Mouse (Mus musculus) subcutaneous adipose tissue, adult 2 months (tissue): ENCODE data around the gene 4921536K21Rik. TPM values are rescaled to one million over a fixed set of nuclear protein-coding genes. Genes with fewer than 3 reads are reported as not detected.

Experiments used
- polyA plus RNA-seq: library from polyadenylated mRNA; depleted of rRNA; stranded (reverse); fragments of >200 nt; gene quantifications from 2 replicates; pipeline ENCODE4 v1.2.3, GENCODE M21; 2012; ENCODE audit warnings: low replicate concordance; rRNA removed

4921536K21Rik gene
- polyA plus RNA-seq, result 0.76 and 0.80 TPM in 2 replicates

DNA sequence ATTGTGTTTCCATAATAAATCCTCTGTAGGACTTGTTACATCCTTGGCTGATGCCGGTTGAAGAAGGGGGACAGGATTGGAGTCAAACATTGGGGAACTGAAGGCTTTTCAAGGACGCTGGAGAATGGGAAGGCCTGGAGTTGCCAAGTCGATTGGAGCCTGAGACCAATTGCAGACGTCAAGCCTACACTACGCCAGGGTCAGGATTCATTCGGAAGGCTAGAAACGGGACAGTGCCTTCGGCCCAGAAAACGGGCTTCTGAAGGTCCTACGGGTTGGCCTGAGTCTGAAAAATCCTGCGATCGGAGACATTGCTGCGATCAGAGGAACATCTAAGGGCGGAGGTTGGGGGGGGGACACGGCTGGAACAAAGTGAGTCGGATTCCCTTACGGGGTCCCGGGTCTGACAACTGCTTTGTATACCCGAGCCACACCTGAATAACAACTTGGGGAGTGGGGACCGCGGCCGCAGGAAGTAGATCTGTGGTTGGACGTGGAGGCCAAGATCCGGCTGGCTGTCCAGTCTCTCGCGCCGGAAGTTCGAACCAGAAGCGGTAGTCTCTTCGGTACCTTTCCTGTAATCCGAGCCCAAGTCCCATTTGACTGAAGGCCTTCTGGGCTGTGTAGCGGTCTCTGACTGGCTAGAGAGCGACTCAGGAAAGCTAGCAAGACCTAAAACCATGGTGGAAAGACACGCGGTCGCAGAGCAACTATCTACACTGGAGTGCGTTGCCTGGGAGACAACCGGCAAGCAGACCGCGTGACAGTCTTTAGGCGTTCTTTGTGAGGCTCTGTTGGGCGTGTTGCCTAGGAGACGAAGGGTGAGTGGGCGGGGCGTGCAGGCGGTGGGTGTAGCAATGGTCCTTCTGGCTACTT lies at the start of gene 4921536K21Rik, which contains the start of gene Dusp18:
Gene 4921536K21Rik (minus strand): TSS at position 693 of the 876 bp plus-strand sequence.
Gene Dusp18 (plus strand): TSS at position 835 of the 876 bp plus-strand sequence.

DNA sequence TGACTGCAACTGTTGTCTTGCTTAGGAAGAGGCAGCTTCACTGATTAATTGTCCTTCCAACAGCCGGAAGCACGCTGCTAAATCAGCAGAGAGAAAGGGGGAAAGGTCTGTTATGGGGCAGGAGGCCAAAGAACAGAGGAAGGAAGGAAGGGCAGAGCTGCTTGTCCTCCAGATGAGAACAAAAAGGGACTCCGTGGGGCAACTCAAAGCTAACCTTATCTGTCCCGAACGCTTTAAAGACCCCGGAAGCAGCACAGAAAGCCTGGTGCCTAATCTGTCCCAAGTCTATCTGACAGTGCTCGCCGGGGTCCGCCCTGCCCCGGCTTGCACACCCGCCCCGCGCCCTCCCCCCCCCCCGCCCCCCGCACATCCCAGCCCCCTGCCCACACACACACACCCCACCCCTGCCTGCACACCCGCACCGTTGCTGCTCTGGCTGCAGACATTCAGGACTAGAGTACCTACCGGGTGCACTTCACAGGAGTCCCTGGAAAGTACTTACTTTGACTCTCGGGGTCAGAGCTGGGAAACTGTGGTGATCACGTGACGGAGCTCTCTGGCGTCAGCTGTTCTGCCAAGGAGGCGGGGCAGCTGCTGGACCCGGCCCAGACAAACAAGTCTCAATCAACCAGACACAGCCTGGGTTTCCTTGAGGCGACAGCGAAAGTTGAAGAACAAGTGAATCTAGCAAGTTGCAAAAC lies 36.8 kb upstream of the 4921536K21Rik start, which contains the start of gene Tcn2:
Gene Tcn2 (minus strand): TSS at position 649 of the 701 bp plus-strand sequence.

DNA sequence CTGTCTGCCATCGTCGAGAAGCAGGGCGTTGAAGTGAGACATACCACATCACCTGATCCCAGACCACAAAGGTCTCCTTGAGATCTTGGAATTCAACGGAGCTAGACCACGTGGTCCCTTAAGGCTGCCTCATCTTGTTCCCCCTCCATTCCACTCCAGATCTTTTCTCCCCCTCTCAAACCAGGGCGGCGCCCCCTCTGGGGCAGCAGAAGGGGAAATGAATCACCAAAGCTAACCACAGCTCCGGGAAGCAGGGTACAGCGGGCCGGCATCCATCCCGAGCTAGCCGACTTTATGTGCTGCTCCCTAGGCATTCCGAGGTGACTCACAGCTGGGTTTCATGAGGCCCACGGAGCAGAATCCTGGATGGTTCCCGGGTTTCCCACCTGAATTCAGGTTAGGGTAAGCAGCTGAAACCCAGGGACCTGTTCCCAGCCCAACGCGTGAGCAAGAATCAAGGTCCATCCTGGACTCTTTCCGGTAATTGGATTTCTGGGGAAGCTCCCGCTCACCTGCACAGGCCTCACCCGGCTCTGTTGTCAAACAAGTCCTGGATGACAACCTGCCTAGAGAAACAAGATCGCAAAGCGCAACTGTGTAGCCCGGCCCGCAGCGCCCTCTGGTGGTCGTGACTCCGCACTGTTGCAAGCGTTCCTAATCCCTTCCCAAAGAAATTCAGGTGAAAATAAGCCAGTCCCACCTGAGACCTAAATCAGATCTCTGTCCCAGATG lies 19.4 kb upstream of the 4921536K21Rik start, which contains the start of gene Slc35e4:
Gene Slc35e4 (minus strand): TSS at position 556 of the 732 bp plus-strand sequence.

DNA sequence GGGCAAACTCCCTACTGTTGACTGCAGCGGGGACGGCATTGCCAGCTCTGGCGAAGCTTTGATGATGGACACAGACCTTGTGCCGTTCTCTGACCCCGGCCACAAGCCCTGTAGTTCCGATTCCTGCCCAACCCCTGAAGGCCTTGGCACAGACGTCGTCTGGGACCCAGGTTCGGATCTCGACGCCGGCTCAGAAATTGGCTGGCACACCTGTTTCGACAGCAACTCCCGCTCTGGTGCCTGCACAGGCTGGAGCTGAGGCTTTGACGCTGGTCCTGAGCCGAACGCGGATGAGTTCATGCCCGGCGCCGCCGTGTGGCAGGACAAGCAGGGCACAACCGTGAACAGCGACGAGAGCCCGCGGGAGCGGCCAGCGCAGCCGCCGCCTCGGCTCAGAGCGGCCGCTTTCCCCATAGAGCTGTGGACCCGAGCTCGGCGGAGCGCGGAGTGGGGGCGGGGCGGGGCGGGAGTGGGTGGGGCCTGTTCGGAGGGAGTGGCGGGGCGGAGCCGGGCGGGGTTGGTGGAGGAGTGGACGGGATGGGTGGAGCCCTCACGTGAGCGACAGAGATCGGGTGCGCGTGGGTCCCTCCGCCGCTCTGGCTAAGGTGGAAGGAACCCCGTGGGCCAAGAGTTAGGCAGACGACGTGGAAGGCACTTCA lies 31.3 kb downstream of the 4921536K21Rik start, which contains the start of gene Osbp2:
Gene Osbp2 (minus strand): TSS at position 450 of the 659 bp plus-strand sequence.

Other genes starting within 250 kb of the 4921536K21Rik start
- 12.1 and 22.0 TPM in 2 replicates for gene Morc2a, start 245.9 kb downstream of the 4921536K21Rik start, polyA plus RNA-seq
- gene Osbp2, start 31.2 kb downstream of the 4921536K21Rik start, polyA plus RNA-seq, result 2.4 and 4.8 TPM in 2 replicates
- gene Dusp18, start 142 bp upstream of the 4921536K21Rik start, polyA plus RNA-seq, result 11.0 and 16.4 TPM in 2 replicates
- gene Slc35e4, start 19.6 kb upstream of the 4921536K21Rik start, polyA plus RNA-seq, result 14.7 and 14.8 TPM in 2 replicates
- 208 and 346 TPM in 2 replicates for gene Tcn2, start 37.1 kb upstream of the 4921536K21Rik start, polyA plus RNA-seq
- 37.2 and 61.0 TPM in 2 replicates for gene Pes1, start 68.9 kb upstream of the 4921536K21Rik start, polyA plus RNA-seq
- gene 4930556J24Rik, start 81.7 kb upstream of the 4921536K21Rik start, polyA plus RNA-seq, result not detected in 2 replicates
- 0.49 and 10.0 TPM in 2 replicates for gene Gal3st1, start 88.5 kb upstream of the 4921536K21Rik start, polyA plus RNA-seq
- gene Sec14l4, start 136.4 kb upstream of the 4921536K21Rik start, polyA plus RNA-seq, result 0.58 and 1.5 TPM in 2 replicates
- 0.07 TPM in 1 of 2 replicates, not detected in the other for gene Sec14l3, start 169.7 kb upstream of the 4921536K21Rik start, polyA plus RNA-seq
- gene Mtfp1, start 200.3 kb upstream of the 4921536K21Rik start, polyA plus RNA-seq, result 13.4 and 16.3 TPM in 2 replicates
- gene Sec14l2, start 228.3 kb upstream of the 4921536K21Rik start, polyA plus RNA-seq, result 1.0 and 1.6 TPM in 2 replicates
- 37.3 and 38.1 TPM in 2 replicates for gene Rnf215, start 240.1 kb upstream of the 4921536K21Rik start, polyA plus RNA-seq